Mouse (Mus musculus) cerebellum, adult 2 months (tissue): ENCODE results near the gene Kif26a. TPM values are rescaled to one million over a fixed set of nuclear protein-coding genes. Genes with fewer than 3 reads are reported as not detected.

ENCODE experiments used
- DNase-seq, 2 experiments: peaks; one replicate each; pipeline ENCODE4 v3.0.0; 2021
- H3K27ac ChIP-seq: fragments of 200-500 bp; 2 replicates; pipeline ENCODE4 v1.5.1; 2012; ENCODE audit warnings: low read length, control low read depth, inconsistent platforms; ENCODE audit not compliant: insufficient read depth
- H3K27me3 ChIP-seq: fragments of 200-500 bp; 2 replicates; pipeline ENCODE4 v1.6.1; 2012; ENCODE audit warnings: inconsistent platforms, mild to moderate bottlenecking, low read length, moderate library complexity; ENCODE audit not compliant: control insufficient read depth, insufficient read depth
- H3K4me1 ChIP-seq: fragments of 200-500 bp; 2 replicates; pipeline ENCODE4 v1.6.1; 2011; ENCODE audit warnings: low read length; ENCODE audit not compliant: control insufficient read depth, insufficient read depth
- H3K4me3 ChIP-seq: fragments of 200-500 bp; replicated peaks from 2 replicates; pipeline ENCODE3; 2011; ENCODE audit warnings: mild to moderate bottlenecking, low read depth, low read length, control low read depth; ENCODE audit not compliant: insufficient read depth
- CTCF ChIP-seq: fragments of 200-500 bp; IDR thresholded peaks from 2 replicates; pipeline ENCODE4 v1.5.1; 2011; ENCODE audit warnings: low read depth, mild to moderate bottlenecking, control low read depth, low read length, moderate library complexity, borderline replicate concordance; ENCODE audit not compliant: insufficient read depth
- POLR2A ChIP-seq: fragments of 200-500 bp; IDR thresholded peaks from 2 replicates; pipeline ENCODE4 v1.6.1; 2011; ENCODE audit warnings: low read length, control low read depth, borderline replicate concordance; ENCODE audit not compliant: insufficient read depth
- WGBS: fragments of 180-500 bp; shearing (Covaris S2); methylation state at CpG from one replicate; pipeline ENCODE4 v1.1.7; 2018; 5-methylcytosine and 5-hydroxymethylcytosine counted together
- polyA plus RNA-seq: library from polyadenylated mRNA; depleted of rRNA; stranded (reverse); fragments of >200 nt; gene quantifications from 2 replicates; pipeline ENCODE4 v1.2.3, GENCODE M21; 2012

The Kif26a gene
- polyA plus RNA-seq, 1 experiment: 2.4 TPM

GRCm38 (mm10) chr12:112191753-112192152 is 45.7 kb downstream of the Kif26a start:
- DNase-seq: no peak
- no peak for TF ChIP-seq CTCF
- TF ChIP-seq POLR2A: no peak
- 62% methylated on average over 6 of the region's 6 CpGs for WGBS

GRCm38 (mm10) chr12:112195019-112195418 is 49.0 kb downstream of the Kif26a start:
- H3K4me3 ChIP-seq: no peak overlapping the region
- no peak for DNase-seq
- WGBS: 11% methylated on average over 13 of the region's 13 CpGs
- TF ChIP-seq POLR2A: no peak
- no peak for TF ChIP-seq CTCF
- H3K27ac ChIP-seq: no peak overlapping the region
- peaks cover 12% of the 10 kb centered on the region for H3K4me1 ChIP-seq
- no peaks in the 10 kb centered on the region for H3K27me3 ChIP-seq

More at GRCm38 (mm10) chr12:112191753-112192152, 45.7 kb downstream of the Kif26a start:
- Histone ChIP-seq H3K4me3 (no peak overlapping the region), H3K27ac (no peak overlapping the region), H3K4me1 (peaks cover 11% of the 10 kb centered on the region), H3K27me3 (no peaks in the 10 kb centered on the region)

GRCm38 (mm10) chr12:112196562-112196961 is 50.6 kb downstream of the Kif26a start:
- DNase-seq: no peak
- TF ChIP-seq CTCF (no peak), POLR2A (no peak)
- Histone ChIP-seq H3K27ac (no peak overlapping the region), H3K4me3 (no peak overlapping the region), H3K4me1 (peaks cover 14% of the 10 kb centered on the region), H3K27me3 (no peaks in the 10 kb centered on the region; the same call in 1 of the 2 replicates)
- WGBS: 80% methylated on average over 10 of the region's 10 CpGs

- WGBS: 59% methylated on average over 3 of the region's 3 CpGs
- Histone ChIP-seq H3K4me1 (peaks cover 14% of the 10 kb centered on the region), H3K27ac (no peak overlapping the region), H3K4me3 (no peak overlapping the region), H3K27me3 (no peaks in the 10 kb centered on the region; the same call in 1 of the 2 replicates)
- no peak for DNase-seq
- TF ChIP-seq POLR2A (no peak), CTCF (no peak)
Observed at GRCm38 (mm10) chr12:112199363-112199762, 53.4 kb downstream of the Kif26a start.

- Histone ChIP-seq H3K4me1 (peaks cover 7% of the 10 kb centered on the region), H3K27me3 (no peaks in the 10 kb centered on the region; the same call in 1 of the 2 replicates), H3K4me3 (no peak overlapping the region), H3K27ac (no peak overlapping the region)
- no peak for DNase-seq
- WGBS: 40% methylated on average over 2 of the region's 2 CpGs
- TF ChIP-seq CTCF: no peak
- TF ChIP-seq POLR2A: no peak
Observed at GRCm38 (mm10) chr12:112200045-112200444, 54.0 kb downstream of the Kif26a start.

- 30% methylated on average over 2 of the region's 2 CpGs for WGBS
- no peak for TF ChIP-seq CTCF
- no peak for TF ChIP-seq POLR2A
- Histone ChIP-seq H3K4me3 (no peak overlapping the region), H3K27ac (no peak overlapping the region), H3K27me3 (no peaks in the 10 kb centered on the region), H3K4me1 (no peaks in the 10 kb centered on the region)
- DNase-seq: peak in 1 of 2 experiments; percentile 10
Observed at GRCm38 (mm10) chr12:112207163-112207562, 61.2 kb downstream of the Kif26a start.

- DNase-seq: no peak
- 62% methylated on average over 4 of the region's 4 CpGs for WGBS
Observed at GRCm38 (mm10) chr12:112207734-112208133, 61.7 kb downstream of the Kif26a start.

GRCm38 (mm10) chr12:112210622-112211021 is 64.6 kb downstream of the Kif26a start:
- Histone ChIP-seq H3K4me3 (no peak overlapping the region), H3K4me1 (no peaks in the 10 kb centered on the region), H3K27ac (no peak overlapping the region), H3K27me3 (no peaks in the 10 kb centered on the region)
- 16% methylated on average over 13 of the region's 13 CpGs for whole genome bisulfite sequencing
- DNase-seq: no peak
- no peak for TF ChIP-seq CTCF
- no peak for TF ChIP-seq POLR2A

More at GRCm38 (mm10) chr12:112207734-112208133, 61.7 kb downstream of the Kif26a start:
- Histone ChIP-seq H3K4me3 (no peak overlapping the region), H3K4me1 (no peaks in the 10 kb centered on the region), H3K27ac (no peak overlapping the region), H3K27me3 (no peaks in the 10 kb centered on the region)
- no peak for TF ChIP-seq POLR2A
- no peak for TF ChIP-seq CTCF
